Mouse (Mus musculus): Measurements from ENCODE around the gene Ndufaf8. TPM values are rescaled to one million over a fixed set of nuclear protein-coding genes. Genes with fewer than 3 reads are reported as not detected.

The Ndufaf8 gene
- polyA plus RNA-seq, 1 experiment = 79.3 TPM

DNA sequence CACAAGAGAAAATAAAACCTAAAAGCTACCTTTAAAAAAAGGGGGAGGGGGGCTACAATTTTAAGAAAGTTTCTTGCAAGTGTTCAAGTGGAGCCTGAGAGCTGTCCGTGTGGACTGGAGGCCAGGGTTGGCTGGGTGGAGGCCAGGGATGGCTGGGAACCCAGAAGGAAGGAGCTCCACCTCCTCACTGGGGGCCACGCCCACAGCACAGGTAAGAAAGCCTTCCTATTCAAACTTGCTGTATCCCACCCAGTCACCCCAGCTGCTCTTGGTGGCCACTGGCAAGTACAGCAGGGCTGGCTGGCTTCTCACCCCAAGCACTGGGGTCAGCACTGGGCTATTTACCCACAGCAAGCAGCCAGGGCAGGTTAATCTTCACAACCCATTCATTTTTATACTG lies 8.3 kb downstream of the Ndufaf8 start:
- TF ChIP-seq POLR2A (IDR thresholded peaks at IDR 0.05; ENCODE audit: low read depth, low read length) (no peak), CTCF (conservative IDR thresholded peaks at IDR 0.05; ENCODE audit: insufficient read depth, insufficient read length, low read depth, low read length) (no peak)
- H3K4me1 ChIP-seq (ENCODE audit: control insufficient read depth, insufficient read depth, low read length) = peaks cover 14% of the 10 kb centered on the region
- H3K27me3 ChIP-seq (replicated peaks; ENCODE audit: control insufficient read depth, insufficient read depth, low read length) = no peaks in the 10 kb centered on the region
- H3K36me3 ChIP-seq (ENCODE audit: control insufficient read depth, insufficient read depth, low read length) = no peaks in the 10 kb centered on the region; the same call in 1 of the 2 replicates
- H3K4me3 ChIP-seq (ENCODE audit: insufficient read depth, low read depth, low read length) = no peak overlapping the region
- DNase-seq = no peak
- H3K27ac ChIP-seq (ENCODE audit: insufficient read depth, low read depth, low read length) = peak overlapping the region; percentile 24; the same call in 1 of the 2 replicates
- 58% methylated on average over 2 of the region's 2 CpGs for WGBS

DNA sequence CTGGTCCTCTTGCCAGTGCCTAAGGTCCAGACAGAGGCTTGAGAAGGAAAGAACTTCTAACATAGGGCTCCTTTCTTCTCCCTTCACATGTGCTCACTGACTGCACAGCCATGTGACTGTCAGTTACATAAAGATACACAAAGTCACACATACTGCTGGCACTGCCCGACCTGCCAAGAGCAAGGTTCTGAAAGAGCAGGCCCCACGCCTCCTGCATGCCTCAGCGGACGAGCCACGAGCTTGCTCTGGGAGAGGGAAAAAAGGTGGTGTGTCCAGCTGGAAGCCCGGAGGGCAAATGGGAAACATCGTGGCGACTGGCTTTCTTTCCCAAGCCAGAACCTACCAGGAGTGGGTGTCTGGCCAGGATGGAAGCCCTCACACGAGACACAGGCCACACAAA lies 9.1 kb downstream of the Ndufaf8 start:
- DNase-seq = peak; percentile 64
- no peaks in the 10 kb centered on the region; the same call in 1 of the 2 replicates for H3K36me3 ChIP-seq (ENCODE audit: control insufficient read depth, insufficient read depth, low read length)

DNA sequence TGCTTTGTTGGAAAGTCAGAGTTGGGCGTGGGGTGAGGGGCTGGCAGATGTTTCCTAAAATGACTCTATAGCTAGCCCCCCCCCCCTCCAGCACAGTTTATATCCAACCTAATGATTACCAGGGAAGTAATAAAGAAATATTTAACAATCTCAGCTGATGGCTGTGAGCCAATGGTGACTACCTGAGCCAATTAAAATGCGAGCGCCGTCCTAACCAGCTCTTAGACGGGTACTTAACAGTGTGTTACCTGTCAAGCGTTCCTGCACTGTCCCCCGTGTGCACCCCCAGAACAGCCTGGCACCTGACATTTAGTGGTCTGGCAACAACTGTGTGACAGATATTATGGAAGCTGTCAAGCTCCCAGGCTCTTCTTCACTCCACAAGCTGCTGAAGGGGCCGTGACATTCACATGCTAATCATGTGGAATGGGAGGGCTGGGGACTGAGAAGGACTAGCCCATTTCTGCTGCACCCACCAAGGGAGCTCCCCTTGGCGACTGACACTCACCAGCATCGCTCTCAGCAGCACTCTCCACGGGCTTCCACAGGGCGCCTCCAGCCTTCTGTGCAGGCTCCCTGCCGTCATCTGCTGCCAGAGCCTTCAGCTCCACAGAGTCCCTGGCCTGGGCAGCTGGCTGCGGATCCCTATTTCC lies 11.0 kb downstream of the Ndufaf8 start:
- Histone ChIP-seq H3K4me1 (ENCODE audit: control insufficient read depth, insufficient read depth, low read length) (peaks cover 14% of the 10 kb centered on the region), H3K36me3 (ENCODE audit: control insufficient read depth, insufficient read depth, low read length) (no peaks in the 10 kb centered on the region), H3K27me3 (replicated peaks; ENCODE audit: control insufficient read depth, insufficient read depth, low read length) (no peaks in the 10 kb centered on the region), H3K4me3 (ENCODE audit: insufficient read depth, low read depth, low read length) (no peak overlapping the region), H3K27ac (ENCODE audit: insufficient read depth, low read depth, low read length) (no peak overlapping the region)
- 44% methylated on average over 14 of the region's 14 CpGs for WGBS
- TF ChIP-seq POLR2A (IDR thresholded peaks at IDR 0.05; ENCODE audit: low read depth, low read length) = no peak
- TF ChIP-seq CTCF (conservative IDR thresholded peaks at IDR 0.05; ENCODE audit: insufficient read depth, insufficient read length, low read depth, low read length) = no peak
- DNase-seq = peak; percentile 57

More for the DNA sequence above, 9.1 kb downstream of the Ndufaf8 start:
- TF ChIP-seq CTCF (conservative IDR thresholded peaks at IDR 0.05; ENCODE audit: insufficient read depth, insufficient read length, low read depth, low read length) = no peak
- no peak for TF ChIP-seq POLR2A (IDR thresholded peaks at IDR 0.05; ENCODE audit: low read depth, low read length)
- no peak overlapping the region for H3K4me3 ChIP-seq (ENCODE audit: insufficient read depth, low read depth, low read length)
- H3K27ac ChIP-seq (ENCODE audit: insufficient read depth, low read depth, low read length) = peak overlapping the region; percentile 24
- 40% methylated on average over 9 of the region's 9 CpGs for WGBS
- peaks cover 14% of the 10 kb centered on the region for H3K4me1 ChIP-seq (ENCODE audit: control insufficient read depth, insufficient read depth, low read length)
- H3K27me3 ChIP-seq (replicated peaks; ENCODE audit: control insufficient read depth, insufficient read depth, low read length) = no peaks in the 10 kb centered on the region

DNA sequence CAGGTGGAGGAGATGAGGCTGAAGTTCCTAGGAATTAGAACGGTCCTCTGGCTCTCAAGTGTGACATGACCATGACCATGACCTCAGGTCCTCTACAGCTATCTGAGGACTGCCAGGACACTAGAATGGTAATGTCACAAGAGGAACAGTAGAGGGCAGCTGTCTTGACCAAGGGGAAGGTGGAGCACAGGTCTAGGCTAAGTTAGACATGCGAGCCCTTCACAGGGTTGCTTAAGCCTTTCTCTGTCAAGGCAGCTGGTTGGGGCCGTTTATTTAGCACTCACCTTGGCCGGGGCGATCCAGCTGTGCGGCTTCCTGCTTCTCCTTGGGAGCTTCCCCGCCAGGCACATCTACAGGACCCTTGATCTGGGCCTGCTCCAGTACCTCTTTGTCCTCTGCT lies 11.8 kb downstream of the Ndufaf8 start:
- H3K36me3 ChIP-seq (ENCODE audit: control insufficient read depth, insufficient read depth, low read length) = no peaks in the 10 kb centered on the region
- no peak overlapping the region for H3K4me3 ChIP-seq (ENCODE audit: insufficient read depth, low read depth, low read length)
- H3K27ac ChIP-seq (ENCODE audit: insufficient read depth, low read depth, low read length) = no peak overlapping the region
- 65% methylated on average over 7 of the region's 7 CpGs for WGBS
- TF ChIP-seq POLR2A (IDR thresholded peaks at IDR 0.05; ENCODE audit: low read depth, low read length) = no peak
- TF ChIP-seq CTCF (conservative IDR thresholded peaks at IDR 0.05; ENCODE audit: insufficient read depth, insufficient read length, low read depth, low read length) = peak; percentile 48
- H3K4me1 ChIP-seq (ENCODE audit: control insufficient read depth, insufficient read depth, low read length) = peaks cover 14% of the 10 kb centered on the region
- H3K27me3 ChIP-seq (replicated peaks; ENCODE audit: control insufficient read depth, insufficient read depth, low read length) = no peaks in the 10 kb centered on the region
- no peak for DNase-seq

DNA sequence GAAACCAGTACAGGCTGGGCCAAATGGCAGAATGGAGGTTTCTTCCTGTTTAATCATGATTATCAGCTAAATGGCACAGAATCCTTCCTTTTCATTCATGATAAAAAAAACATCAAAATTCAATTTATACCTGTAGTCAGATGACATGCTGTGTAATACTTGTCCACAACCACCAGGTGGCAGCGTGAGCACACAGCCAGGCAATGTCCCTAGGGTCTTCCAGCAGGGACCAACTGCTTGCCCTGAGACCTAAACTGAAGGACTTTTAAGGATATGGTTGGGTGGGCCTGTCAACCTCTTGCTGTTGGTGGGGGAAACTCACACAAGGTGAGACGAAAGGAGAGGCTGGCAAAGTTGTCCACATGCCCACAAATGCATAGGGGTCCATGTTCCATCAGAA lies 12.3 kb downstream of the Ndufaf8 start:
- peak; percentile 91 for TF ChIP-seq CTCF (conservative IDR thresholded peaks at IDR 0.05; ENCODE audit: insufficient read depth, insufficient read length, low read depth, low read length)
- TF ChIP-seq POLR2A (IDR thresholded peaks at IDR 0.05; ENCODE audit: low read depth, low read length) = no peak
- 14% methylated on average over 2 of the region's 2 CpGs for WGBS
- Histone ChIP-seq H3K27me3 (replicated peaks; ENCODE audit: control insufficient read depth, insufficient read depth, low read length) (no peaks in the 10 kb centered on the region), H3K4me3 (ENCODE audit: insufficient read depth, low read depth, low read length) (no peak overlapping the region), H3K4me1 (ENCODE audit: control insufficient read depth, insufficient read depth, low read length) (peaks cover 14% of the 10 kb centered on the region), H3K36me3 (ENCODE audit: control insufficient read depth, insufficient read depth, low read length) (no peaks in the 10 kb centered on the region), H3K27ac (ENCODE audit: insufficient read depth, low read depth, low read length) (no peak overlapping the region)
- peak; percentile 44 for DNase-seq

DNA sequence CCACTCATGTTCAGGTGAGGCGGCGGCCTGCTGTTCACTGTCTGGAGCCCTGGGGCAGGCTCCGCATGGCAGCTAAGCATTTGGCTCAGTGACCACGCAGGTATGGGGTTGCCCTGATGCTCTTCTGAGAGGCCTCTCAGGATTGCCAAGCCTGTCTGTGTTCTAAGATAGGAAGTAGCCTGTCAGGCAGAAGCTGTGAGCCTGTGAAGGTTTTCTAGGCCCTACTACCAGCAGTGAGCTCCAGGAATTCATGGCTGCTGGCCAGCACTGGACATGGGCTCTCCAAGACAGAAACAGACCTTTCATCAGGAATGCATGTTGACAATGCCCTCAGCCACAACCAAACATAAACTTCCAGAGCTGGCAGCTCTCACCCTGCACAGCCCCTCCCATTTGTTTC lies 13.4 kb downstream of the Ndufaf8 start:
- WGBS = 72% methylated on average over 4 of the region's 4 CpGs
- H3K4me3 ChIP-seq (ENCODE audit: insufficient read depth, low read depth, low read length) = no peak overlapping the region
- H3K27ac ChIP-seq (ENCODE audit: insufficient read depth, low read depth, low read length) = no peak overlapping the region
- no peaks in the 10 kb centered on the region for H3K27me3 ChIP-seq (replicated peaks; ENCODE audit: control insufficient read depth, insufficient read depth, low read length)
- H3K4me1 ChIP-seq (ENCODE audit: control insufficient read depth, insufficient read depth, low read length) = peaks cover 12% of the 10 kb centered on the region
- peak; percentile 66 for DNase-seq
- H3K36me3 ChIP-seq (ENCODE audit: control insufficient read depth, insufficient read depth, low read length) = no peaks in the 10 kb centered on the region
- TF ChIP-seq POLR2A (IDR thresholded peaks at IDR 0.05; ENCODE audit: low read depth, low read length) (no peak), CTCF (conservative IDR thresholded peaks at IDR 0.05; ENCODE audit: insufficient read depth, insufficient read length, low read depth, low read length) (no peak)

DNA sequence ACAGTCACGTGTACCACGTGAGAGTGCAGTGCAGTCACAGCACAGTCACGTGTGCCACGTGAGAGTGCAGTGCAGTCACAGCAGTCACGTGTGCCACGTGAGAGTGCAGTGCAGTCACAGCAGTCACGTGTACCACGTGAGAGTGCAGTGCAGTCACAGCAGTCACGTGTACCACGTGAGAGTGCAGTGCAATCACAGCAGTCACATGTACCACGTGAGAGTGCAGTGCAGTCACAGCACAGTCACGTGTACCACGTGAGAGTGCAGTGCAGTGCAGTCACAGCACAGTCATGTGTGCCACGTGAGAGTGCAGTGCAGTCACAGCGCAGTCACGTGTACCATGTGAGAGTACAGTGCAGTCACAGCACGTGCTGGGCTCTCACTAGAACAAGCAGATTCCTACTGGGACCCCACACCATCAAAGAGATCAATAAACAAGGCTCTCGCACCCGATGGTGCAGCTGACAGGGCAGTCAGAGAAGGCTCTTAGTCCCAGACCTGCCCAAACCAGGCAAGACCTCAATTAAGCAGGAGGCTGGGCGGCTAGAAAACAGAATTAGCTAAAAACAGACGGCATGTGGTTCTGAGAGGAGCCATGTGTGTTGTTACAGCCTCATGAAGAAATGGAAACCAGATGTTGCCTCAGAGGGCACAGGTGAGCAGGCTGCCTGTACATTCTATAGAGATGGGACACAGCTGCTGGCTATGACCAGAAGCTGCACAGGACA lies 15.9 kb downstream of the Ndufaf8 start:
- H3K36me3 ChIP-seq (ENCODE audit: control insufficient read depth, insufficient read depth, low read length) = no peaks in the 10 kb centered on the region
- no peak overlapping the region for H3K4me3 ChIP-seq (ENCODE audit: insufficient read depth, low read depth, low read length)
- no peak for DNase-seq
- no peak for TF ChIP-seq POLR2A (IDR thresholded peaks at IDR 0.05; ENCODE audit: low read depth, low read length)
- no peak for TF ChIP-seq CTCF (conservative IDR thresholded peaks at IDR 0.05; ENCODE audit: insufficient read depth, insufficient read length, low read depth, low read length)
- no peaks in the 10 kb centered on the region for H3K27me3 ChIP-seq (replicated peaks; ENCODE audit: control insufficient read depth, insufficient read depth, low read length)
- WGBS = 92% methylated on average over 21 of the region's 21 CpGs
- H3K4me1 ChIP-seq (ENCODE audit: control insufficient read depth, insufficient read depth, low read length) = peaks cover 4% of the 10 kb centered on the region; the same call in 1 of the 2 replicates
- no peak overlapping the region for H3K27ac ChIP-seq (ENCODE audit: insufficient read depth, low read depth, low read length)

Data from kidney, adult 2 months (tissue).